Mouse (Mus musculus): ENCODE data around the gene Cldn34c2. TPM values are rescaled to one million over a fixed set of nuclear protein-coding genes. Genes with fewer than 3 reads are reported as not detected.
A peak's percentile ranks its signal among the peaks of the same experiment; 100 is the strongest.
"Not testable (repeated sequence)": the region's sequence is repeated elsewhere in the genome, so short reads cannot be mapped to it uniquely, and the experiment has no call there.

Gene Cldn34c2
- polyA plus RNA-seq (2014; fragmentation: Nextera tagmentation; extraction: Ambion mirVana) = not detected in 2 replicates

DNA sequence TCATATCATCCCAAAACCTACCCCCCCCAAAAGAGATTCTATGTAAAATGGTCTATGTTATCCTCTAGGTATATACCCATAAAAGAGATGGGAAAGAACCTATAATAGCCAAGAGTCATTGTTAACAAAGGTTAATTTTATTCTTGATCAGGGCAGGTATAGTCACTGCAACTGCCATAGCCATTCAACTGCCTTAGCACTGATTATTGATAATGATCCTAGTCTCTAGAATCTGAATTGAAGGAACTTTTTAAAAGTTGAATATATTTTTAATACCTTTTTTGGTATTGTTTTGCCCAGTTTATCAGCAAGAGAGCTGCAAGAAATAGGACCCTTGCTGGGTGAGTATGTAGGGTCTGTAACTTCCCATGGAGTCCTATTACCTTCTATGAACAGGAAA is at the start of gene Cldn34c2:
TSS of gene Cldn34c2 (plus strand) at position 301 of the 400 bp plus-strand sequence.
- not testable (repeated sequence) for H3K4me3 ChIP-seq (ENCODE audit: low read depth, low read length); ATAC-seq (ENCODE audit: low read depth); H3K4me1 ChIP-seq (ENCODE audit: control insufficient read depth, insufficient read depth, low read length); H3K27ac ChIP-seq (replicated peaks; ENCODE audit: low read depth, low read length); DNase-seq (ENCODE audit: low spot score); H3K4me2 ChIP-seq (ENCODE audit: low read depth, low read length); H3K36me3 ChIP-seq (ENCODE audit: control insufficient read depth, insufficient read depth, low read length); H3K27me3 ChIP-seq (replicated peaks; ENCODE audit: control insufficient read depth, insufficient read depth, low read length); H3K9me3 ChIP-seq (ENCODE audit: control insufficient read depth, low read length); H3K9ac ChIP-seq (ENCODE audit: low read depth, low read length)

DNA sequence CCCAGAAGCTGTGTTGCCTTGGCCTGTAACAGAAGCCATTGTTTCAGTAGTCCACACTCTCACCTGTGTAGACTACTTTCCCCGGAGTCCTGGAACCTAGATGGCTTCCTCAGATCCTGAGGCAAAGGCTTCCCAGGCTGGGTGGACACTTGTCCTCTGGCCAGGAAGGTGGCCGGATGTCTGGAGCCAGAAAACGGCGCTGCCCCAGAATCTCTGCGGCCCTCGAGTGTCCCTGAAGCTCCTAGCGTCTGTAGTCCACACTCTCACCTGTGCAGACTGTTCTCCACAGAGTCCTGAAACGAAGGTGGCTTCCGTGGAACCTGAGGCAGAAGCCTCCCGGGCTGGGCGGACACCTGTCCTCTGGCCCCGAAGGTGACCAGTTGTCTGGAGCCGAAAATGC is 30.1 kb upstream of the Cldn34c2 start:
- not testable (repeated sequence) for H3K4me1 ChIP-seq (ENCODE audit: control insufficient read depth, insufficient read depth, low read length); DNase-seq (ENCODE audit: low spot score); H3K27me3 ChIP-seq (replicated peaks; ENCODE audit: control insufficient read depth, insufficient read depth, low read length); H3K36me3 ChIP-seq (ENCODE audit: control insufficient read depth, insufficient read depth, low read length); H3K4me2 ChIP-seq (ENCODE audit: low read depth, low read length); H3K4me3 ChIP-seq (ENCODE audit: low read depth, low read length); H3K9ac ChIP-seq (ENCODE audit: low read depth, low read length); H3K9me3 ChIP-seq (ENCODE audit: control insufficient read depth, low read length); H3K27ac ChIP-seq (replicated peaks; ENCODE audit: low read depth, low read length); ATAC-seq (ENCODE audit: low read depth)
- WGBS = 83% methylated on average over 7 of the region's 13 CpGs

DNA sequence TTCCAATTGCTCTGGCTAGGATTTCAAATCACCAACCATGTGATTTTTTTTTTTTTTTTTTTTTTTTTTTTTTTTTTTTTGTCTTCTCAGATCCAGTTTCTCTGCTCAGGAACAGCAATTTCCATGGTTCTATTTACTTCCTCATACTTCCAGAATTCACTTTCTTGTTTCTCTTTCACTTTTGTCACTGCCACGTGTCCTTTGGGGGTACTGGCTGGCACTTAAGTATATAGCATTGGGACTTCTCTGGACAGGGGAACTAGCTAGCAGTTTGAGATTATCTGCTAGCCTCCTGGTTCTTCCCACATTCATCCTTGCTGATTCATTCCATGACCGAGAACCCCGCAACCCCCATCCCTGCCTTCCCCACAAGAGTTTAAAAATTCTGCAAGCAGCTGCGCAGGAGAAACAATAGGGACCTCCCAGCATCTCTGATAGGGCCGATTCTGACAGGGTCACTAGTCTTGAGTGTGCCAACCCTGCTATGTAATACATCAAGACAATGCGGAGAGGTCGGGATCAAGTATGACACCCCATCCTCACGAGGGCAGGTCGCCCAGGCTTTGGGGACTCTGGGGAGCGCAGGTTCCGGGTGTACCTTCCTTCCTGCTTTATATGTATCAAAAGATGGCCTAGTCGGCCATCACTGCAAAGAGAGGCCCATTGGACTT is 30.8 kb downstream of the Cldn34c2 start:
- not testable (repeated sequence) for H3K9me3 ChIP-seq (ENCODE audit: control insufficient read depth, low read length); H3K27ac ChIP-seq (replicated peaks; ENCODE audit: low read depth, low read length); H3K27me3 ChIP-seq (replicated peaks; ENCODE audit: control insufficient read depth, insufficient read depth, low read length); DNase-seq (ENCODE audit: low spot score); H3K4me1 ChIP-seq (ENCODE audit: control insufficient read depth, insufficient read depth, low read length); H3K4me2 ChIP-seq (ENCODE audit: low read depth, low read length); H3K36me3 ChIP-seq (ENCODE audit: control insufficient read depth, insufficient read depth, low read length); H3K4me3 ChIP-seq (ENCODE audit: low read depth, low read length); H3K9ac ChIP-seq (ENCODE audit: low read depth, low read length)
- 0 out of 2 replicates have a peak, but pooled peaks have one; percentile 37 for ATAC-seq (ENCODE audit: low read depth)
- WGBS = 79% methylated on average over 3 of the region's 12 CpGs

Other genes starting within 250 kb of the Cldn34c2 start
- not detected in 2 replicates for gene Gm17467, start 123.1 kb downstream of the Cldn34c2 start, polyA plus RNA-seq (2014; fragmentation: Nextera tagmentation; extraction: Ambion mirVana)
- not detected in 2 replicates for gene Cldn34c3, start 212.0 kb downstream of the Cldn34c2 start, polyA plus RNA-seq (2014; fragmentation: Nextera tagmentation; extraction: Ambion mirVana)